Mouse (Mus musculus) natural killer cell, adult 2 months (primary cell): ENCODE measurements at regions not wholly inside any gene's neighbourhood (a gene's known extent, or its start where the extent isn't known, plus 50 kb on each side); places are given as distances from the start of the nearest gene placed in this dataset.

ENCODE experiments used
- DNase-seq, 2 experiments: peaks; one replicate each; pipeline ENCODE4 v3.0.0; 2022; ENCODE audit warnings: low spot score in 2 of 2

- no peak for DNase-seq
Observed at GRCm38 (mm10) chr2:45184704-45185620, 67.8 kb upstream of the Zeb2 start.

DNA sequence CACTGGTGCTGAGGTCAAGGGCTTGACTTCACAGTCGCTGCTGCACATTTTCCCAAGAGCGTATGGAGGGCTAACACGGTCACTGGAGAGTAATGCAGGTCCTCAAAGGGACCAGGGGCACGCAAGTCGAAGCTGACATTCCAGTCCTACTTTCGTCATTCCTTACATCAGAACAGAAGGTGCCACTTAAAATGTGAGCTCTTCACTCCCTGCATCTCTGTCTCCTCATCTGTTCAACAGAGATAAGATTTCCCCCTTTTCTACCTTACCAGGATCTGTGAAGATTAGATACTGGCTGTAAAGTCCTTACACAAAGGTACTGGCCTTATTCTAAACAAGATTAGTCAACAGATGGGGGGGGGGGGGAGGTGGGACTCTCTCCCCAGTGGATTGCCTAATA is 67.0 kb upstream of the Zeb2 start:
- DNase-seq = no peak

- no peak for DNase-seq
Observed at GRCm38 (mm10) chr2:45182876-45183275, 65.7 kb upstream of the Zeb2 start.

GRCm38 (mm10) chr2:45181552-45181951 is 64.4 kb upstream of the Zeb2 start:
- DNase-seq = no peak

DNA sequence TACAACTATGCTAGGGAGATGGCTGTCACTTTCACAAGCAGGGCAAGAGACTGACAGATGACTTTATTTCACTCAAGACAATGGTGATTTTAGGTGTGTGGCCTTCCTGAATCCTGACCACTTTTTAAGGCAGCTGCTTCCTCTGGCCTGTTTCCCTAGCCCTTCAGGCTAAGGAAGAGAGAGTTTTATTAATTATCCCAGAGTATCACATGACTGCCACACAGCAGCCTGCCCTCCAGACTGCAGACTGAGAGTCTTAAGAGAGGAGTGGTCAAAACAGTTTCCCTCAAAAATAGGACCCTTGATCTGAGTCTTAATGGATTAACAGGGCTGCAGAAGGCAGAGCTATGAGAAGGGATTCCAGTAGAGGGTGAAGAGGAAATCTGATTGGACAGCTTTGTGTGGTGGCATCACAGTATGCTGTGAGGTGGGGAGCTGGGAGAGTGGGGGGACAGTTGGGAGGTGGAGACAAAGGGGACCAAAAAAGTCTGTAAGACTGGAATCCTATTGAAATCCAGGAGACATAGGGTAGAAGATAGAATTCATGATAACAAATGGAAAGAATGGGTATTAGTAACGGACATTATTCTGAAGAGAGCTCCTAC is 61.8 kb upstream of the Zeb2 start:
- no peak for DNase-seq

DNA sequence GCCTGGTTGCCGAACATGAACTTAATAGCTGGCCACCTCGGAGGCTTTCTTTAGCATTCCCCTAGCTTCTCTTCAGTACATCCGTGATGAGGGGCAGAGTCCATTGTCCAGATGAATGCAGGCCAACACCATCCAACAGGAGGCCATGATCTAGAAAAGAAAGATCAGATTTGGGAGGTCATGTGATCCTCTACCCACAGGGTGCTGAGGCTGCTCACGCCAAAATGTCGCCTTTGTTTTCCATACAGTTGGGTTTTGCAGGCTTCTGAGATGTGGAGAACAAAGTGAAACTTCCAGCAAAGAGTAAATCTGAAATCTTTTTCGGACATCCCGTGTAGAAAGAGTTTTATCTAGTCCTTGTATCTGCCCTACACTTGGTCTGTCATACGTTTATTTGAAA is 55.2 kb upstream of the Zeb2 start:
- no peak for DNase-seq

GRCm38 (mm10) chr2:45171520-45172173 is 54.5 kb upstream of the Zeb2 start:
- DNase-seq = no peak

- DNase-seq = no peak
Observed at GRCm38 (mm10) chr2:45170272-45170671, 53.1 kb upstream of the Zeb2 start.

DNA sequence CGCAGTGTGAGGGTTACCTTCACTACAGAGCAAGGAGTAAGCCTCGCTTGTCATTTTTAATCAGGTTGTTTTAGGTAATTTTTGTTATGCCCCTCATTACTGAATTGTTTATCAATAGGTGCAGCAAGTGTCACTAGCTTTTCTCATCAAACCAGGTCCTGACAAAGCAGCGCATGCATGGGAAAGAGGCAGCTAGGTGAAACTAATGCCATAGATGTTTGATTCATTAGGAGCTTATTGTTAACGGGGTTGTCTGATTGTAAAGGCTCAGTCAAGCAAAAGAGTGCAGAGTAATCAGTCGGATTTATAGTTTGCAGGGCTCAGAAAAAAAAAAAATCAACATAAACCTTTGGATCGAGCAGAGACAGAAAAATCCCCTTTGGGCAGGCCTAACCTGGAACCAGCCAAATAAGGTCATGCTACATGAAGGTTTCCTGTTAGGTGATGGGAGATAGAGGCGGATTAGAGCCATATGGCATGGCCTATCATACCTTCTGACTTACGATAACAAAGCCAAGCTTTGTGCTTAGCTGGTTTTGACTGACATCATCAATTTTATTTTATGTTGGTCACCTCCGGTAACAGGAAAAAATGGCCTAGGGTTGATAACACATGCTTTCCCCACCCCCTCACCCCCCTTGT is 52.4 kb upstream of the Zeb2 start:
- no peak for DNase-seq

DNA sequence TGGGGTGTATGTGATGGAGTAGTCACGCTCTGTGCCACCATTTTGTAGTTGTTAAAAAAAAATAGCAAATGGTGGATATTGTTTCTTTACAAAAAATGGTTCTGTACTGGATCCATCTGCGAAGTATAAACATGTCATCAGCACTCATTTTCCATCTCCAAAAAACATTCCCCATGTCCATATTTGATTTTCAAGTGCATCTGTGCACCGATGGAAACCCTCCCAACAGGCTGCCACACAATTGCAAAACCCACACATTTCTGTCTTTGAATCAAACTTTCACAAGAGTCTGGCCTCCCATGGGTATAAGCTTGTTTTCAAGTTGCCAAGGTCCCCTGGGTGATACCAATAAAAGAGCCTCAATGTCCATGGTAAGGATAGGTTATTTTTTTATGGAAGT is 51.4 kb upstream of the Zeb2 start:
- no peak for DNase-seq
